Mouse (Mus musculus): ENCODE measurements around the gene Nkx1-2. TPM values are rescaled to one million over a fixed set of nuclear protein-coding genes. Genes with fewer than 3 reads are reported as not detected.

Nkx1-2 gene
- total RNA-seq, 4 experiments from 2014 or later = not detected

DNA sequence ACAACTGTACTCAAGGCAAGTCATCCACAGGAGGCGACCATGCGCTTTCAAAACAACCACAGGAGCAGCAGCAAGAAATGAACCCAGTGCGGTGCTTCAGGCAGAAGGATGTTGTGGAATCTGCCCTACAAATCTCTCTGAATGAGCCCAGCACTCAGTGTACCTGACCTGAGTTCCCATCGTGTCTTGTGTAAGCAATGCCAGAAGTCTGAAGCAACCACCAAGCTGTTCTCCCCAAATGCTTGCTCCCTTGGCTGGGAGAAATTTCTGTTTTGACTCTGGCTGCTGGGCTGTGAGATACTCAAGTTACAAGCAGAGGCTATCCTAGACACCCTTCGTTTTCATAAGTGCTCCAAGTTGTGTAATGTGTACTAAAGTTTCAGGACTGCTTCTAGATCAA, 6.3 kb upstream of the Nkx1-2 start:
- peak; percentile 32 to 43 for DNase-seq (ENCODE audit: low spot score in 2 of 2)

DNA sequence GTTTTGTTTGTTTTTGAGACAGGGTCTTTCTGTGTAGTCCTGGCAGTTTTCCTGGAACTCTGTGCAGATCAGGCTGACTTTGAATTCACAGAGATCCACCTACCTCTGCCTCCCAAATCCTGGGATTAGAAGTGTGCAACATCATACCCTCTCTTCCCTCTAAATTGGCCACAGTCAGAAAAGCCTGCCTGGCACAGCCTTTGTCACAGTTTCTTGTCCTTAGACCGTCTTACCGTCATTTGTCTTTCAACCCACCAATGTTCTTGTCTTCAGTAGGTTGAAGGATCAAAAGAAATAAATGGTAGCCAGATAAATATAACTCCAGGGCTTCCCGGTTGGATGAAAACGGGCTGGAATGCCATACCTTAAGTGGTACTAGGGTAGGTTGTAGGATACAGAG, 5.3 kb upstream of the Nkx1-2 start:
- DNase-seq (ENCODE audit: low spot score in 2 of 2) = no peak

- DNase-seq (ENCODE audit: low spot score in 2 of 2) = no peak
These were observed 1.5 kb upstream of the Nkx1-2 start for GRCm38 (mm10) chr7:132600926-132601325.

DNA sequence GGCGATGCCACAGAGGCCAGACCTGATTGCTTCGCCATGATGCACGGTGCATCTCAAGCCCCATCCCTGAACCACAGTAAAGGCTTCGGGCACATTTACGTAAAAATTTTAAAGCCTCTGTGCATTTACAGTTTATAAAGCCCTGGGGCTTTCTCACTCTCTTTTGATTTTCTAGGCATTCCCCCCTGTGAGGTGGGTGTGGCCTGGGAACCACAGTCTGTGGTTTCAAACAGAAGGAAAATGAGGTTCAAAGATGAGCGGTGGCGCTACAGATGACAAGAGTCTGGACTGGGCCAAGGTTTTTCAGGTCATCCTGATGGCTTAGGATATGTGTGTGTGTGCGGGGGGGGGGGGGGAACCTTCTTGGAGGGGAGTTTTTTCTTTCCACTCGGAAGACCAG, 589 bp upstream of the Nkx1-2 start:
- no peak for DNase-seq (ENCODE audit: low spot score in 2 of 2)

GRCm38 (mm10) chr7:132597251-132598041, 2.0 kb downstream of the Nkx1-2 start:
- peak in 1 of 2 experiments; percentile 16 for DNase-seq (ENCODE audit: low spot score in 2 of 2)

GRCm38 (mm10) chr7:132596557-132597250, 2.7 kb downstream of the Nkx1-2 start:
- DNase-seq (ENCODE audit: low spot score in 2 of 2) = no peak

DNA sequence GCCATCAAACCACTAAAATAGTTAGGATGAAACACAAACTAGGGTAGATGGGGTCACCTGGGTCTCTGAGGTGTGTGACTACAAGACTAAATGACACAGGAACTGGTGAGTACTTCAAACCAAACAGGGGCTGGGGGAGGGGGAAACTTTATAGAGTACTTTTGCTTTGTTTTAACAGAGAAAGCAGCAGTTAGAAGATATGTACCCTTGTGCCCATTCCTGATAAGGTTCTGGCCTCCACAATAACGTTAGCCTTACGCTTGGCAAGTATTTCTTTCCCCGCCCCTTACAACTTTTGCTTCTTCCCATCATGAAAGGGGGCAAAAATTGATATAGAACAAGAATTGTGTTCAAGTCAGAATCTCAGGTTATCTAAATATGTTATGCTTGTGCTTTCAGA, 3.6 kb downstream of the Nkx1-2 start:
- DNase-seq (ENCODE audit: low spot score in 2 of 2) = no peak

- DNase-seq (ENCODE audit: low spot score in 2 of 2) = no peak
These were observed 5.1 kb downstream of the Nkx1-2 start for GRCm38 (mm10) chr7:132594325-132594724.

- DNase-seq (ENCODE audit: low spot score in 2 of 2) = no peak
These were observed 5.7 kb downstream of the Nkx1-2 start for GRCm38 (mm10) chr7:132593762-132594161.

GRCm38 (mm10) chr7:132589610-132590009, 9.8 kb downstream of the Nkx1-2 start:
- DNase-seq (ENCODE audit: low spot score in 2 of 2) = no peak

- DNase-seq (ENCODE audit: low spot score in 2 of 2) = no peak
These were observed 12.3 kb downstream of the Nkx1-2 start for GRCm38 (mm10) chr7:132587167-132587566.

GRCm38 (mm10) chr7:132585695-132586491, 13.5 kb downstream of the Nkx1-2 start:
- DNase-seq (ENCODE audit: low spot score in 2 of 2) = no peak

- DNase-seq (ENCODE audit: low spot score in 2 of 2) = no peak
These were observed 18.0 kb downstream of the Nkx1-2 start for GRCm38 (mm10) chr7:132581441-132581840.

GRCm38 (mm10) chr7:132580511-132580910, 18.9 kb downstream of the Nkx1-2 start:
- DNase-seq (ENCODE audit: low spot score in 2 of 2) = no peak

- DNase-seq (ENCODE audit: low spot score in 2 of 2) = no peak
These were observed 22.5 kb downstream of the Nkx1-2 start for GRCm38 (mm10) chr7:132576891-132577290.

- peak; percentile 91 to 95 for DNase-seq (ENCODE audit: low spot score in 2 of 2)
These were observed 23.3 kb downstream of the Nkx1-2 start, which contains the start of gene Oat for GRCm38 (mm10) chr7:132576116-132576650. TSS of gene Oat (minus strand) at chr7:132576398.

GRCm38 (mm10) chr7:132575623-132576022, 23.8 kb downstream of the Nkx1-2 start:
- DNase-seq (ENCODE audit: low spot score in 2 of 2) = peak; percentile 77 to 78

GRCm38 (mm10) chr7:132574646-132575045, 24.8 kb downstream of the Nkx1-2 start:
- no peak for DNase-seq (ENCODE audit: low spot score in 2 of 2)

DNA sequence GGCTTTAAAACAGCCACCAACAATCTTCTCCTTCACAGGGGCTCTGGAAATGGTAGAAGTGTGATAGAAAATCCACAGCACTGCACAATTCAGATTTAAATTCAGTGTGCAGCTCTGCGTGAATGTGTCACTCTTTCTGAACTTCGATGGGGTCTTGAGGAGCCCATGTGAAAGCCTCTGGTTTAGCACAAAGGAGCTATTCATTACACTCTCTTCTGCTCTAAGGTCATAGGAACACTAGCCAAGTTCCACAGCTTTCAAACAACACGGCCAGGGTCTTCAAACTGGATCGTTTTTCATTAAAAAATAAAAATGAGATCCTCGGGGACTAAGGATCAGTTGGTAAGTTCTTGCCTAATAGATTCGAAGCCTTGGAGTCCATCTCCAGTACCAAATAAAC, 26.2 kb downstream of the Nkx1-2 start:
- no peak for DNase-seq (ENCODE audit: low spot score in 2 of 2)

GRCm38 (mm10) chr7:132572738-132573137, 26.7 kb downstream of the Nkx1-2 start:
- DNase-seq (ENCODE audit: low spot score in 2 of 2) = no peak

DNA sequence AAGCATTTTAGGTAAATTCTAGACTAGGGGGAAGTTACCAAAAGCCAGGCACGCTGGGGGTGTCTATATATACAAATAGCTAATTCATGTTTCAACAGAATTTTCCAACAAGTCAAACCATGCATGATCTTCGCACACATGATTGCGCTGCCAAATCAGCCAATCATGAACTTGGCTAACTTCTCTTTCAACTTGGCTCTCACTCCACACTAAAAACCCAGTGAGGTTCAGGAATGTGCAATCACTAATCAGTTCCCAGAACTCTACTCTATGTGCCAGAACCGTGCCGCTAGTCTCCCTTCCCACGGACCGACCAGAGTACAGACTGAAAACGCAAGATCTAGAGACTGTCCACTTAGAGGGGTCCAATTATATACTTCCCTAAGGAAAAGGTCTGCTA, 28.0 kb downstream of the Nkx1-2 start:
- DNase-seq (ENCODE audit: low spot score in 2 of 2) = peak in 1 of 2 experiments; percentile 18

DNA sequence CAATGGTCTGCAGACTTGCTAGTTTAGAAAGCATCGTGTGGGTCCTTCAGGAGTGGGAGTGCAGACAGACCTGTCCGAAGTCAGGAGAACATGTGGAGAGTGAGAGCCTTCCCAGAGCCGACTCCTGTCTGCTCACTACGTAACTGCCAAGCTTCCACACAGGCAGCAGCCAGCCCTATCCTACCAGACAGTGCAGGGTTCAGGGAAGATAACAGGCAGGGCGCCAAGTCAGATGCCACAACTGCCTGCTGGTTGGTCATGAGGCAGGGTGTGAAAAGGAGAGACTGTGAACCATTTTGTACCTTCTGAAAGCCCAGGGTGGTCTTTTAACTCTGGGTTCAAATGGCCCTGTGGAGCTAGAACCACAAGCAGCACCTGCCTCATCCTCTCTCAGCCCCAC, 29.4 kb downstream of the Nkx1-2 start:
- DNase-seq (ENCODE audit: low spot score in 2 of 2) = no peak

All from gastrocnemius, adult 8-10 months (tissue).